Mouse (Mus musculus) left cerebral cortex, adult 8-10 months (tissue): ENCODE results near the gene Ghsr. TPM values are rescaled to one million over a fixed set of nuclear protein-coding genes. Genes with fewer than 3 reads are reported as not detected.

Experiments used
- DNase-seq, 2 experiments: peaks; one replicate each; pipeline ENCODE4 v3.0.0; 2022; ENCODE audit warnings: low spot score in 2 of 2
- total RNA-seq, 4 experiments: library from RNA; stranded (reverse); gene quantifications; 2 replicates each; pipeline ENCODE4 v1.2.4; 2022

Gene Ghsr
- total RNA-seq, 4 experiments from 2014 or later, result 0.16 to 0.24 TPM; not detected in 2

DNA sequence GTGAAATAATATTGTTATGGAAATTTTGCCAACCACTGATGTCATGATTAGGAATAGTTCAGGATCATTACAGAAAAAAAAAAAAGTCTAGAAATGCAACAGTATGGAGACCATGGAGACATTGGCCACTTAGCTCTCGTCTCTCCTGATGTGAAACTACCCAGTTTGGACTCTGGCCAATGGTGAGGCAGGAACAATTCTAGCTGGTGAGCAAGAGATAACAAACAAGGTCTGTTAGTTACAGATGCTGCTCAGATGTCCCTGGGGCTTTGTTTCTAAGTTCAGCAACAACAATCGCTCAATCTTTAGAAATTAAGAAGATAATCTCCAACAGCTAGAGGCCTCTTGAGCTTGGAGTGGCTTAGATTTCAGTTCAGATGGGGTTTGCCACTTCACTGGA lies 37.4 kb downstream of the Ghsr start:
- DNase-seq, result no peak

DNA sequence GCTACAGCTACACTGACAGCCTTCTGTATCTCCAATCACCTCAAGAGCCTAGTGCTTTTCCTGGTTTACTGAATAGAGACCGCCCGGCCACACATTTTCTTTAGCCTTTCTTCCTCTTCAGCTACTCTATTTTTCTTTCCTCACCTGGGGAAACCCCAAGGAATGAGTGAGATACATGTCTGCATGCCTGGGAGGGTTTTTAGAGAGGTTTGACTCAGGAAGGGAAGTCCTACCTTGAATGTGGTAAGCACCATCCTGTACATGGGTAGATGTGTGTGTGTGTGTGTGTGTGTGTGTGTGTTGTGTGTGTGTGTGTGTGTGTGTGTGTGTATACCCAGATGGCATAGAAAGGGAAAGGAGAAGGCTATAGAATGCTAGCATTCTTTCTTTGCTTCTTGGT lies 40.1 kb downstream of the Ghsr start:
- no peak for DNase-seq

DNA sequence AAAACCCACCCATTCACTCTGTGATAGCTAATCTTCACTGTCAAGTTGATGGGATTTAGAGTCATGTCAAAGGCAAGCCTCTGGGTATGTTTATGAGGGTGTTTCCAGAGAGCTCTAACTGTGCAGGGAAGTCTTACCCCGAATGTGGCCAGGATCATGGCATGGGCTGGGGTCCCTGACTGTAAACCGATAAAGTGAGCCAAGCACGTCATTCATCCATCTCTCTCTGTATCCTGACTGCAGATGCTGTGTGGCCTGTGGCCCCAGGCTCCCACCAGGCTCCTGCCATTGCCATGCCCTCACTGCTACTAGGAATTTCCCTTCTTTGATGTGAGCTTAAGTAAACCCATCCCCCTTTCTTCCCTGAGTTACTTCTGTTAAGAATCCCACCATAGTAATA lies 42.4 kb downstream of the Ghsr start:
- no peak for DNase-seq

DNA sequence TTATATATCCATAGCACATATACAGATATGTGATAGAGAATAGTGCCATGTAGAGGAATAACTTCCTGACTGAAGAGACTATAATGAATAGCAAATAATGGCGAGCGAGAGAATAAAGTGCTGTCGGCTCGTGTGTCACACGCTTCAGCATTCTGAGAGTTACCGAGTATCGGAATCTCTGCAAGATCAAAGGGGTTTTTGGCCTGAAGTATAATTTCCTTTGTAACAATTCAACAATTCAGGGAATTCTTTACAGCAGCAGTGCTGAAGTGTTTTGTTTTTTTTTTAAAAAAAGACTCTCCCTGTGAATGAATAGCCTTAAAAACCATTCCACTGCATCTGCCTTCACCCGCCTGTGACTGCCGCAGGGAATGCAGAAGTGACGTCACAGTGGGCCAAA lies 45.6 kb downstream of the Ghsr start:
- no peak for DNase-seq

DNA sequence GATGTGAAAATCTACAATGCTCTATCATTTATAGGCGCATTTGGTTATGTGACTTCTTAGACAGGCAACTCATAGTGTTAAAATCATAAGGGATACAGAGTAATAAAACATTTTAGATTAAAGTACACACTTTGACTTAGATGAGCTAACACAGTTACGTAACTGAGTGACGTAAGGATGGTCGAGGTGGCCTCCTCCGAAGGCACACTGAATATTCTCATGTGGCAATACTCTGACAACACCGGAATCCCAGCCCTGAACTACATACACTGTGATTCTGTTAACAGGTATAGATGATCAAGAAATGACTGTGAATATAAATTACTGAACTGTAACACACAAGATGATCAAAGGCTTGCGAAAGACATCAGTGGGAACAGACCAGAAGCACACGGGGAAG lies 47.5 kb downstream of the Ghsr start:
- DNase-seq, result no peak

DNA sequence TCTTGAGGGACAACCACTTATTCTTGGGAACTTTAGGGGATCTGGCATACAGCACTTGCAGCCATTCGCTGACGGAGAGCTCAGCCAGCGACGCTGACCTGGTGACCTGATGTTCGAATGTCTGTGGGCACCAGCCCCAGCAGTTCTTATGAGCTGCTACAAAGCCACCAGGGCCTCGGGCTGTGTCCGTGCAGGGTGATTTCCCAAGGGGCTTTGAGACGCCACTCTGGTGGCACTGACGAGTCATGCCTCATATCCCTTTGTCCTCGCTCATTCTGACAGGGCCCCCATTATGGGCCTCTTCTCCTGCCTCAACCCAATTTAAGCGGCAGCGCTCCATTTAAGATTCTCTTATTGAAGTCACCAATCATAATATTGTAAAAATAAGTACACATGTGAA lies 50.8 kb downstream of the Ghsr start:
- DNase-seq, result no peak

DNA sequence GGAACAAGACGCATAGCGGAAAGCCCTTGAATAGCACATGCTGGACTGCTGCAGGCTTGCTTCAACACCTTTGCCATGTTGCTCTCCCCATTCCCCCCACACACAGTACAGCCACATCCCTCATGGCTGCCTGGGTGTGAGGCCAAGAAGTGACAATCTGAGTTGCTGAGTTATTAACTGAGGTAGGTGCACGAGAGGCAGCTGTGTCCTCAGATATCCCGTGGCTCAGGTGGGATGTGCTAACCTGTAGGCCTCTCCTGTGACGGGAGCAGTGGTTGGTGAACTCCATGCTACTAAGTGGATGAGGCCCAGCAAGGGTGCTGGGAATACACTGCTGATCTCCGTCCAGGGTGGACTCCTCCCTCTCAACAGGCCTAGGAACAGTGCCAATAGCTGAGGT lies 51.4 kb downstream of the Ghsr start:
- DNase-seq, result no peak

DNA sequence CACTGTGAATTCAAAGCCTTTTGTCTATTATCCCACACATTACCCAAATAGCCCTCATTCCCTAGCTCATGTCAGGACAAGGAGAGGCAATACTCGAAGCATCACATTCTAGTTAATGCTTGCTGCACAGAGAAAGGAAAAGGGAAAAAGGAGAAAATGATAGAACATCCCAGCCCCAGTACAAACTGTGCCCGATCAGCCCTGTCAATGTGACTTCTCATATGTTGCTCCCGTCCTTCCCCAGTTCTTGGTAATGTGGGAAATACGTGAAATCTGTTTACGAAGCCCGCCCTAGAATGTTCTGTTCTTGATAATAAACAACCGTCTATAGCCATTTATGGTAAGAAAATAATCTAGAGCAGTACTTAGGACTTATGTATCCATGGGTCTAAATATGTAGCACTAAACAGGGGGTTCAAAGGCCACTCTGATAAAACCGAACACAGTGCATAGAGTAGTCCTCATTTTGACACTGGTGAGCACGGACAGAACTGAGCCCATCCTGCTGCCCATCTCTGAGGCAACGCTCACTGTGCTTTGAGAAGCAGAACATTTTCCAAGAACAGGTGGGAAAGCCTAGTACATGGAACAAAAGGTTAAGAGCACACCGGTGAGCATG lies 53.0 kb downstream of the Ghsr start:
- DNase-seq, result no peak

DNA sequence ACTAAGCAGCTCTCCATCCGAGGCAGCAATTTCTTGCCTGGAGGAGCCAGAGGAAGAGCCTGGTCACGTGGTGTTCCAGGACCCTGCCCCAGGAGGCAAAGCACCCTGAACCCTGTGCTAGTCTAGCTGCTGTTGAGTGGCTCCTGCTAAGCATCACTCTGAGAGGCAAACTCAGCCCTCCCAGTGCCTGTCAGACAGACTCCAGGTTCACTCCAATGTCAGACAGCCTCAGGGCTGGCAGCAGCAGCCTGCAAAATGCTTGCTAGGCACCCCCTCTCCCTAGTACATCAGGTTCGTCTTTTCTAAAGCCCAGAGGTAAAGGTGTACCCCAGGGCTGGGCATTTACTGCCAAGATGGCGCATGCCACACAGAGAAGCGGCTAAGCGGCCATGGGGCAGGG lies 56.3 kb downstream of the Ghsr start:
- no peak for DNase-seq

Other genes with a start within 250 kb of the Ghsr start
- gene Ect2, start 217.5 kb upstream of the Ghsr start, total RNA-seq, result under 1 TPM; 0.50 to 0.99 (median 0.62) TPM
- 100 to 1,000 TPM; 113 to 126 (median 120) TPM for gene Nceh1, start 188.4 kb upstream of the Ghsr start, total RNA-seq
- gene Tnfsf10, start 54.3 kb upstream of the Ghsr start, total RNA-seq, result 1 to 10 TPM; 1.6 to 4.4 (median 1.6) TPM